Mouse (Mus musculus) cortical plate, adult 2 months (tissue): ENCODE measurements around the gene Foxn1. TPM values are rescaled to one million over a fixed set of nuclear protein-coding genes. Genes with fewer than 3 reads are reported as not detected.

Source experiments
- H3K27ac ChIP-seq: fragments of 200-500 bp; 2 replicates; pipeline ENCODE4 v1.5.1; 2012; ENCODE audit warnings: low read length, control low read depth, inconsistent platforms; ENCODE audit not compliant: insufficient read depth
- H3K4me1 ChIP-seq: fragments of 200-500 bp; 2 replicates; pipeline ENCODE4 v1.6.1; 2011; ENCODE audit warnings: low read length; ENCODE audit not compliant: control insufficient read depth, insufficient read depth
- H3K4me3 ChIP-seq: fragments of 200-500 bp; 2 replicates; pipeline ENCODE4 v1.5.1; 2011; ENCODE audit warnings: mild to moderate bottlenecking, low read length, control low read depth; ENCODE audit not compliant: insufficient read depth
- CTCF ChIP-seq: fragments of 200-500 bp; IDR thresholded peaks from 2 replicates; pipeline ENCODE4 v1.5.1; 2011; ENCODE audit warnings: mild to moderate bottlenecking, control low read depth, low read length; ENCODE audit not compliant: insufficient read depth; ENCODE audit errors: extremely low read depth
- POLR2A ChIP-seq: fragments of 200-500 bp; IDR thresholded peaks from 2 replicates; pipeline ENCODE4 v1.6.1; 2011; ENCODE audit warnings: mild to moderate bottlenecking, low read length, control low read depth; ENCODE audit not compliant: insufficient read depth; ENCODE audit errors: extremely low read depth
- polyA plus RNA-seq: library from polyadenylated mRNA; depleted of rRNA; stranded (reverse); fragments of >200 nt; gene quantifications from 2 replicates; pipeline ENCODE4 v1.2.3, GENCODE M21; 2012

Gene Foxn1
- polyA plus RNA-seq, 1 experiment = 0.02 TPM

- Histone ChIP-seq H3K27ac (no peak overlapping the region), H3K4me1 (no peaks in the 10 kb centered on the region), H3K4me3 (no peak overlapping the region)
- TF ChIP-seq POLR2A (no peak), CTCF (no peak)
Measured at GRCm38 (mm10) chr11:78402062-78402461, 15.7 kb upstream of the Foxn1 start.

- Histone ChIP-seq H3K4me1 (no peaks in the 10 kb centered on the region), H3K27ac (no peak overlapping the region), H3K4me3 (no peak overlapping the region)
- TF ChIP-seq CTCF = no peak
- TF ChIP-seq POLR2A = no peak
Measured at GRCm38 (mm10) chr11:78401469-78401868, 15.1 kb upstream of the Foxn1 start.

- TF ChIP-seq CTCF = no peak
- no peak for TF ChIP-seq POLR2A
- Histone ChIP-seq H3K27ac (no peak overlapping the region), H3K4me1 (no peaks in the 10 kb centered on the region), H3K4me3 (no peak overlapping the region)
Measured at GRCm38 (mm10) chr11:78400936-78401335, 14.6 kb upstream of the Foxn1 start.

- TF ChIP-seq POLR2A (no peak), CTCF (peak; percentile 100)
- no peak overlapping the region for H3K27ac ChIP-seq
- no peaks in the 10 kb centered on the region for H3K4me1 ChIP-seq
- no peak overlapping the region for H3K4me3 ChIP-seq
Measured at GRCm38 (mm10) chr11:78399680-78400079, 13.3 kb upstream of the Foxn1 start.

- Histone ChIP-seq H3K4me1 (no peaks in the 10 kb centered on the region), H3K4me3 (no peak overlapping the region), H3K27ac (no peak overlapping the region)
- TF ChIP-seq POLR2A (no peak), CTCF (no peak)
Measured at GRCm38 (mm10) chr11:78398212-78398611, 11.9 kb upstream of the Foxn1 start.

GRCm38 (mm10) chr11:78397397-78397796 is 11.0 kb upstream of the Foxn1 start:
- Histone ChIP-seq H3K4me3 (no peak overlapping the region), H3K27ac (no peak overlapping the region), H3K4me1 (no peaks in the 10 kb centered on the region)
- TF ChIP-seq POLR2A (no peak), CTCF (peak; percentile 40)

- Histone ChIP-seq H3K27ac (no peak overlapping the region), H3K4me1 (no peaks in the 10 kb centered on the region), H3K4me3 (no peak overlapping the region)
- TF ChIP-seq CTCF (no peak), POLR2A (no peak)
Measured at GRCm38 (mm10) chr11:78396950-78397349, 10.6 kb upstream of the Foxn1 start.

GRCm38 (mm10) chr11:78392728-78393127 is 6.4 kb upstream of the Foxn1 start:
- no peak for TF ChIP-seq CTCF
- no peak for TF ChIP-seq POLR2A
- H3K27ac ChIP-seq = no peak overlapping the region
- no peak overlapping the region for H3K4me3 ChIP-seq
- H3K4me1 ChIP-seq = no peaks in the 10 kb centered on the region

- no peak overlapping the region for H3K4me3 ChIP-seq
- no peak overlapping the region for H3K27ac ChIP-seq
- H3K4me1 ChIP-seq = no peaks in the 10 kb centered on the region
- TF ChIP-seq CTCF (no peak), POLR2A (no peak)
Measured at GRCm38 (mm10) chr11:78385776-78386175, 582 bp downstream of the Foxn1 start.

GRCm38 (mm10) chr11:78382701-78383100 is 3.7 kb downstream of the Foxn1 start:
- Histone ChIP-seq H3K4me1 (no peaks in the 10 kb centered on the region), H3K27ac (no peak overlapping the region), H3K4me3 (no peak overlapping the region)
- TF ChIP-seq CTCF = no peak
- TF ChIP-seq POLR2A = no peak
